Mouse (Mus musculus) hindbrain, embryonic 16.5 days (tissue): ENCODE data around the gene Srgn. TPM values are rescaled to one million over a fixed set of nuclear protein-coding genes. Genes with fewer than 3 reads are reported as not detected.
A peak's percentile ranks its signal among the peaks of the same experiment; 100 is the strongest.
"Not testable (repeated sequence)": the region's sequence is repeated elsewhere in the genome, so short reads cannot be mapped to it uniquely, and the experiment has no call there.

Experiments used
- ATAC-seq: fragments of 200-750 bp; cut with Nextera tagmentation; 2 replicates; pipeline ENCODE4 v1.8.0; 2017; ENCODE audit warnings: moderate TSS enrichment, moderate library complexity
- H3K27ac ChIP-seq: fragments of 300-500 bp; sonication (generic); 2 replicates; pipeline ENCODE4 v1.5.1; 2014; ENCODE audit warnings: low read depth, mild to moderate bottlenecking, control low read depth, low read length, moderate library complexity
- H3K27me3 ChIP-seq: fragments of 300-500 bp; sonication (generic); replicated peaks from 2 replicates; pipeline ENCODE4 v1.6.1; 2014; ENCODE audit warnings: low read length; ENCODE audit not compliant: control insufficient read depth, insufficient read depth
- H3K36me3 ChIP-seq: fragments of 300-500 bp; sonication (generic); 2 replicates; pipeline ENCODE4 v1.6.1; 2014; ENCODE audit warnings: mild to moderate bottlenecking, low read length, moderate library complexity, mixed read lengths; ENCODE audit not compliant: control insufficient read depth, insufficient read depth
- H3K4me1 ChIP-seq: fragments of 300-500 bp; sonication (generic); 2 replicates; pipeline ENCODE4 v1.6.1; 2014; ENCODE audit warnings: low read depth, low read length; ENCODE audit not compliant: control insufficient read depth, insufficient read depth
- H3K4me2 ChIP-seq: fragments of 300-500 bp; sonication (generic); 2 replicates; pipeline ENCODE4 v1.6.1; 2014; ENCODE audit warnings: mild to moderate bottlenecking, low read length, control low read depth, moderate library complexity
- H3K4me3 ChIP-seq: fragments of 300-500 bp; sonication (generic); 2 replicates; pipeline ENCODE4 v1.5.1; 2014; ENCODE audit warnings: mild to moderate bottlenecking, low read length, control low read depth, moderate library complexity
- H3K9ac ChIP-seq: fragments of 300-500 bp; sonication (generic); 2 replicates; pipeline ENCODE4 v1.6.1; 2014; ENCODE audit warnings: low read depth, mild to moderate bottlenecking, control low read depth, low read length, moderate library complexity
- H3K9me3 ChIP-seq: fragments of 300-500 bp; sonication (generic); 2 replicates; pipeline ENCODE4 v1.6.1; 2014; ENCODE audit warnings: mild to moderate bottlenecking, low read length, moderate library complexity; ENCODE audit not compliant: control insufficient read depth
- WGBS: fragments of 180-500 bp; shearing (Covaris S2); extraction: QIAGEN DNeasy Blood & Tissue Kit; methylation state at CpG from one replicate; pipeline ENCODE4 v1.1.7; 2014; 5-methylcytosine and 5-hydroxymethylcytosine counted together
- polyA plus RNA-seq: library from polyadenylated mRNA; unstranded; fragments of >200 nt; fragmentation: Nextera tagmentation; extraction: Ambion mirVana; gene quantifications from 2 replicates; pipeline ENCODE4 v1.2.1, GENCODE M21; 2015

The Srgn gene
- polyA plus RNA-seq, 1 experiment from 2014 or later: 10.0 TPM

DNA sequence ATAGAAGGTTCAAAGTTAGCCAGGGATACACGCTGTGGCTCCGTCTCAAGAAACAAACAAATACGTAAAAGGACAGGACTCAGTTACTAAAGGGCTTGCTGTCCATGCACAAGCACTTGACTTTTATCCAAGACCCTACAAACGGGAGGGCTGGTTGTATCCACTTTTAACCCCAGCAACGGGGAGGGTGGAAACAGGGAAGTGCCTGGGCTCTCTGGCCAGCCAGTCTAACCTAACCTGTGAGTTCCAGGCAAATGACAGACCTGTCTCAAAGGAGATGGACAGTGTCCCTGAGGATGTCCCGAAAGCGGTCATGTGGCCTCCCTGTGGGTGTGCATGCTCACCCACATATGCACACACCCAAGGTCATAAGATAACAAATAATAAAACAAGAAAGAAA, 25.3 kb downstream of the Srgn start:
- Histone ChIP-seq H3K4me1 (no peaks in the 10 kb centered on the region; the same call in 1 of the 2 replicates), H3K4me2 (no peak overlapping the region), H3K9me3 (no peaks in the 10 kb centered on the region), H3K27me3 (no peaks in the 10 kb centered on the region), H3K4me3 (no peak overlapping the region), H3K9ac (no peak overlapping the region), H3K27ac (no peak overlapping the region), H3K36me3 (no peaks in the 10 kb centered on the region)
- no peak for ATAC-seq
- 86% methylated on average over 7 of the region's 7 CpGs for WGBS

DNA sequence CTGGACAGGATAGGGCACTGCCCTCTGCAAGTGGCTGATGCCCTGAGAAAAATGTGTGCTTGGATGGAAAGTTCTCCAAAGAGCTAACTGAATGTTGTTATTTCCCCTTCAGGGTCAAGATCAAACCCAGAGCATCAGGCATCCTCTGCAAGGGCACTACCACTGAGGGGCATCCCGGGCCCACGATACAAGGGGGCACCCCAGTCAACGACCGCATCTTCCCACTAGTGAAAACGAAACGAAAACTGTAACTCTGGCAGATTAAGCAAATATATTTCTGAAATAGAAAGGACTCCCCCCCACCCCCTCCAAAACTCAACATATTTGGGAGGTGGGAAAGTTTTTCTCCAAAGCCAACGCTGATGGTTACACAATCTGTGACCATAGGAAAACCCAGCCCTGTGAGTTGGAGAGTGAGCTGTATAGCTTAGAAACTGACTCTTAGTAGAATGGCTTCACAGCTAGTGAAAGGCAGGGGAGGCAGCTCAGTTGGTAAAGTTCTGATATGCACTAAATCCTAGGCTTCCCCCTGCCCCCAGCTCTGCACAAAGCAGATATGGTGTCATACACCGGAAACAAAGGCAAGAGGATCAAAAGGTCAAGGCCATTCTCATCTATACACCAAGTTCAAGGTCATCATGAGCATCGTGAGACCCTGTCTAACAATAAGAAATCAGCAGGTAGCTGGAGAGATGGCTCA, 26.2 kb downstream of the Srgn start:
- Histone ChIP-seq H3K27me3 (no peaks in the 10 kb centered on the region), H3K4me3 (no peak overlapping the region), H3K36me3 (no peaks in the 10 kb centered on the region), H3K4me1 (no peaks in the 10 kb centered on the region; the same call in 1 of the 2 replicates), H3K9me3 (no peaks in the 10 kb centered on the region), H3K27ac (no peak overlapping the region), H3K4me2 (no peak overlapping the region), H3K9ac (no peak overlapping the region)
- ATAC-seq: no peak
- WGBS: 87% methylated on average over 9 of the region's 9 CpGs

DNA sequence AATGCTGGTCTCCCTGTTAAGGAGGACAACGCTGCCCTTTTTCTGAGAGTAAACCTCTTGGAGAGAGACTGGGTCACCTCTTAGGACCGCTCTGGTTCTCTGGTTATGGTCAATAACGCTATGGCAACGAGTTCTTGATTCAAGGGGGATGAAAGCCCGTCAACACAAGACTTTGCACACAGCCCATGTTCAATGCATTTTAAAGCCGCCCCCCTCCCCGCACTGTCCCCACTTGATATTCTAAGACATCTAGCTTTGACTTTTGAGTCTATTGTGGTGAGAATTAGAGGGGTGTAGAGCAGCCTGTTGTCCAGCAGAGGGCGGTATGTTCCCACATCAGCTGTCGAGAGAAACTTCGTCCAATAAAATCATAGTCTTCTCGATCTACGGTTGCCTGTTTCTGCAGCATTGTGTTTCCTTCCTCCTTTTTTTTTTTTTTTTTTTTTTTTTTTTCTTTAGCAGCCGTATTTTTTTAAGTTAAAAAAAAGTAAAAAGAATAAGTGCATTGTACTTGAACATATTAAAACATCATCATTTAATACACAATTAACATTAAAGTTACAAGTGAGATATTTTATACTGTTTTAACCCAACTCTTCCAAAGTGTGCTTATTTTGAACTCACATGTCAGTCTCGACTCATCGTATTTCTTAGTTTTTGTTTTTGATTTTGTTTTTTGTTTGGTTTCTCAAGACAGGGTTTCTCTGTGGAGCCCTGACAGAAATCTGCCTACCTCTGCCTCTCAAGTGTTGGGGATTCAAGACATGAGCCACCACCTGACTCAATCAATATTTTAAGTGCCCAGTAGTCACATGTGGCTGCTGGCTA, 26.9 kb downstream of the Srgn start:
- Histone ChIP-seq H3K36me3 (no peaks in the 10 kb centered on the region), H3K9me3 (no peaks in the 10 kb centered on the region), H3K9ac (peak overlapping the region; percentile 41; the same call in 1 of the 2 replicates), H3K4me3 (no peak overlapping the region), H3K27ac (no peak overlapping the region), H3K4me2 (peak overlapping the region; percentile 50), H3K27me3 (no peaks in the 10 kb centered on the region), H3K4me1 (no peaks in the 10 kb centered on the region; the same call in 1 of the 2 replicates)
- ATAC-seq: peak; percentile 69
- 22% methylated on average over 15 of the region's 15 CpGs for WGBS

DNA sequence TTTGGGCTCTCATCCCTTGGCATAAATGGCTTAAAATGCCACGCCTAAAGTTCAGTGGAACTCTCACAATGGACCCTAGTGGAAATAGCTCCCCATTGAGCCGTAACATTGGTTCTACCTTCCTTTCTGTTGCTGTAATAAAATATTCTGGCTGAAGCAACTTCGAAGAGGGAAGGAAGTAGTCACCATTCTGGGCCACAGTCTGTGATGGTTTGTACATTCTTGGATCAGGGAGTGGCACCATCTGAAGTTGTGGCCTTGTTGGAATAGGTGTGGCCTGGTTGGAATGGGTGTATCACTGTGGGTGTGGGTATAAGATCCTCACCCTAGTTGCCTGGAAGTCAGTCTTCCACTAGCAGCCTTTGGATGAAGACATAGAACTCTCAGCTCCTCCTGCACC, 35.6 kb downstream of the Srgn start:
- 80% methylated on average over 3 of the region's 3 CpGs for WGBS
- not testable (repeated sequence) for H3K4me3 ChIP-seq, ATAC-seq

DNA sequence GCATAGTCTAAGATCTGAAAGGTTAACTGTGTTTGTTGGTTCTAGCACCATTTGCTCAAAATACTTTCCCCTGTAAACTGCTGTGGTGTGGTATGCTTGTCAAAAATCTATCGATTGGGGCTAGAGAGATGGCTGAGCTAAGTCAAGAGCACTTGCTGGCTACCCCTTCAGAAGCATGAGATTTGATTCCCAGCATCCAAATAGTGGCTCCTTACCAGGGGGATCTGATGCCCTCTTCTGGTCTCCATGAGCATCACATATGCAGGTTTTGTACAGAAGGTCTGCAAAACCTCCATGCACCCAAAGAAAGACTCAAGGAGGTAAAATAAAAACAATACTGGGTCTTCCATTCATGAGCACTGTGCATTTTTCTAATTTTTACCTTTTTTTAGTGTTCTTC, 39.0 kb downstream of the Srgn start:
- Histone ChIP-seq H3K27ac (no peak overlapping the region), H3K4me2 (no peak overlapping the region), H3K36me3 (no peaks in the 10 kb centered on the region), H3K4me3 (no peak overlapping the region), H3K9me3 (no peaks in the 10 kb centered on the region), H3K27me3 (no peaks in the 10 kb centered on the region), H3K4me1 (peaks cover 11% of the 10 kb centered on the region), H3K9ac (no peak overlapping the region)
- ATAC-seq: no peak
- WGBS: 14% methylated on average over 1 of the region's 1 CpGs

More for the DNA sequence above, 35.6 kb downstream of the Srgn start:
- not testable (repeated sequence) for H3K36me3 ChIP-seq, H3K4me1 ChIP-seq, H3K27ac ChIP-seq, H3K9ac ChIP-seq, H3K4me2 ChIP-seq, H3K9me3 ChIP-seq, H3K27me3 ChIP-seq

DNA sequence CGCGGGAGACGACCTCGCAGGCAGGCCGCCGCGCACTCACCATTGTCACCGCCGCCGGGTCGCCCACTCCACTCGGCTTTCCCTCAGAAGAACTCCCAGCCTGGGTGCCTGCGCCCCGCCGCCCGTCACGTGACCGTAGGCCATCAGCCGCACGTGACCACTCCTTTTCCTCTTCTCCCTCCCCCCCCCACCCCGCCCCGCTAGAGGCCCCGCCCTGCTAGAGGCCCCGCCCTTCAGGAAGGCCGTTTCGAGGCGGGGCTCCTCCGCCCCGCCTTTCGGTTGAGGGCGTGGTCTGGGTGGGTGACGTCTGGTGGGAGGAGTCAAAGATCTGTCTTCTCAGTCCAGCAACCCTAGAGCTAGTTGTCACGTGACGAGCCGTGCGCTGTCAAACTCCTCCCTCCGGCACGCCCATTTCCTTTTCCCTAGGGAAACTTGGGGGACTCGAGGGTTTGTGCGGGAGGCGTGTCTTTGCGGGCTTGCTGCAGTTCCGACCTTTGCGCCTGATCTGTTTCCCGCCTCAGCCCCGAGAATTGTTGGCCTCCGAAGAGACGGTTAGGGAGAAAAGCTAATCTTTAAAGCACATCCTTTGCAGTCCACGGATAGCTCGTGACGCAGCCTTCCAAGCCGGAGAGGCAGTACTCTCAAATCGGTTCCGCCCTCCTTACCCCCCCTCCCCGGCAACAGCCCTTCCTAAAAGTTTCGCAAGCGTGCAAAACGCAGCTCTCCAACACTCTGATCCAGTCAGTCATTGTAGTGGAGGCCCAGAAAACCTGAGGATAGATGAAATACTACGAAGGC, 40.4 kb downstream of the Srgn start, which contains the start of gene Vps26a:
Vps26a (minus strand) TSS at position 188 of the 798 bp plus-strand sequence.
- under 1% methylated on average over 35 of the region's 59 CpGs for WGBS
- peak within 1 kb of the TSS; percentile 81 for H3K4me3 ChIP-seq
- peak within 1 kb of the TSS; percentile 82 for H3K4me2 ChIP-seq
- ATAC-seq: peak; percentile 89
- peak within 1 kb of the TSS; percentile 78 for H3K9ac ChIP-seq
- H3K4me1 ChIP-seq: peaks cover 11% of the 10 kb centered on the region
- H3K9me3 ChIP-seq: no peaks in the 10 kb centered on the region
- H3K27me3 ChIP-seq: no peaks in the 10 kb centered on the region
- H3K27ac ChIP-seq: peak within 1 kb of the TSS; percentile 80
- no peaks in the 10 kb centered on the region for H3K36me3 ChIP-seq

DNA sequence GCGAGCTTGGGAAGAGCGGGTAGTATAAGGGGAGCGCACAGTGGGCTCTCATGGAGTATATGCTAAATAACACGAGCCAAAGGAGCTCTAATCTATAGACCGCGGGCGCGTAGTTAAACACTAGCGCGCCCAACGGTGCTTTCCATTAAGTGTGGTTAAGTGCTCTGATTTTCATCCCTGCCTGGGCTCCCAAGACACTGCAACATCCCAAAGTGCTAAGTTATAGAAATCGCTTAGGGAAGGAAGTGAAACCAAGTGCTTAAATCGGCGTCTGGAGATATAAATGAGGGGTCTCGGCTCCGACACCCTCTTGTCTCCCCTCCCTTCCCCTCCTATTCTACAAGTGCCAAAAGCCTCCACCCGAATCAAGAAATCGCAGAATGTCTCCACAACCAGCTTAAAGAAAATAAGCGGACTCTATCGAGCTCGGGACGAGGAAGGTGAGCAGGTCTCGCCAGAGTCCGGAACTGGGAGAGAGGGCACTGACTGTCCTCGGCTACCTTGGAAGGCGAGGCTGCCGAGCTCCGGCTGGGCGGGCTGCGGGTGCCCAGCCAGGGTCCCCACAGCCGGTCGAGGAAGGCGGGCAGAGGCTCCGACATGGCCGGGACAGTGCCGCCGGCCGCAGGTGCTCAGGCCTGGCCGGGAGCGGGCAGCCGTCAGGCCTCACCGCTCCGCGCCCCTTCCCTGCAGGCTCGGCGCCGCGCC, 41.2 kb downstream of the Srgn start:
- Histone ChIP-seq H3K27ac (peak overlapping the region; percentile 80), H3K4me1 (peaks cover 11% of the 10 kb centered on the region), H3K4me3 (peak overlapping the region; percentile 81), H3K9ac (peak overlapping the region; percentile 78), H3K27me3 (no peaks in the 10 kb centered on the region), H3K36me3 (no peaks in the 10 kb centered on the region), H3K4me2 (peak overlapping the region; percentile 68), H3K9me3 (no peaks in the 10 kb centered on the region)
- WGBS: under 1% methylated on average over 32 of the region's 48 CpGs
- peak; percentile 82 for ATAC-seq

DNA sequence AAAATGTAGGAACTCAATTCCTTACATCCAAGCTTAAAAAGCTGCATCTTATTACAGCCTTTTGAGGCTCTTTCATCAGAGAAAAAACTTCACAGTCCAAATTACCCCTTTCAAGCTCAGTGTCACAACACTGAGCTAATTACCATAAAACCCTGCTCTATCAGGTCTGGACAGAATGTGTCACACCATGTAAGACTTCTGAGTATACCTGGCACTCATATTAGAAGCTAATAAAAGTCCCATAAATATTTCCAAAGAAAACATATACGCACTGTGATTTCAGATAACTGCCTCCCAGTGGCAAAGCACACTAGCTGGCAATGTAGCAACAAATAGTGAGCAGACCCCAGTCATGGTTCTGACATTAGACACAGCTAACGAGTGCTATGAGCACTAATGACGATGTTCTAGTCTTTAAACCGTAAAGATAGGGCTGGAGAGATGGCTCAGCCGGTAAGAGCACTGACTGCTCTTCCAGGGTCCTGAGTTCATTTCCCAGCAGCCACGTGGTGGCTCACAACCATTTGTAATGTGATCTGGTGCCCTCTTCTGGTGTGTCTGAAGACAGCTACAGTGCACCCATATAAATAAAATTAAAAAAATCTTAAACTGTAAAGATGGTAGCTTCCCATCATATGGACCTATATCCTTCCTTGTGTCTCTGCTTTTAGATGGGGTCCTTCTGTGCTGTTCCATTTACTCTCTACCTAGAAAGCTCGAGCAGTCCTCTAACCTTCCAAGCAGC, 46.0 kb downstream of the Srgn start:
- H3K4me3 ChIP-seq: no peak overlapping the region
- no peaks in the 10 kb centered on the region for H3K9me3 ChIP-seq
- WGBS: 66% methylated on average over 7 of the region's 7 CpGs
- no peak overlapping the region for H3K4me2 ChIP-seq
- no peak overlapping the region for H3K27ac ChIP-seq
- H3K27me3 ChIP-seq: no peaks in the 10 kb centered on the region
- 0 out of 2 replicates have a peak, but pooled peaks cover 3% of the 10 kb centered on the region for H3K36me3 ChIP-seq
- no peak for ATAC-seq
- H3K9ac ChIP-seq: no peak overlapping the region
- H3K4me1 ChIP-seq: peaks cover 11% of the 10 kb centered on the region
